Mouse (Mus musculus): ENCODE results near the gene Klhl29. TPM values are rescaled to one million over a fixed set of nuclear protein-coding genes. Genes with fewer than 3 reads are reported as not detected.

Gene Klhl29
- total RNA-seq, 2 experiments from 2014 or later = 2.1 to 3.3 TPM

GRCm38 (mm10) chr12:5257174-5257573 is 118.3 kb downstream of the Klhl29 start:
- DNase-seq = no peak
- intact Hi-C loops (cut with DNase I) = no loop called here

GRCm38 (mm10) chr12:5255079-5255478 is 120.4 kb downstream of the Klhl29 start:
- DNase-seq = no peak
- intact Hi-C loops (cut with DNase I) = no loop called here

- intact Hi-C loops (cut with DNase I) = no loop called here
- no peak for DNase-seq
These were observed 121.1 kb downstream of the Klhl29 start for GRCm38 (mm10) chr12:5254246-5254982.

GRCm38 (mm10) chr12:5253289-5254005 is 122.0 kb downstream of the Klhl29 start:
- DNase-seq = peak in 1 of 2 experiments; percentile 14
- intact Hi-C loops (cut with DNase I) = no loop called here

GRCm38 (mm10) chr12:5252569-5252968 is 122.9 kb downstream of the Klhl29 start:
- no peak for DNase-seq
- intact Hi-C loops (cut with DNase I) = no loop called here

GRCm38 (mm10) chr12:5250042-5250441 is 125.4 kb downstream of the Klhl29 start:
- DNase-seq = peak in 1 of 2 experiments; percentile 9
- intact Hi-C loops (cut with DNase I) = no loop called here

GRCm38 (mm10) chr12:5249068-5249467 is 126.4 kb downstream of the Klhl29 start:
- intact Hi-C loops (cut with DNase I) = loop anchor here (5.0 kb wide), 1 partner anchor 102 kb away; no protein-coding TSS in a partner anchor

GRCm38 (mm10) chr12:5247505-5247904 is 128.0 kb downstream of the Klhl29 start:
- intact Hi-C loops (cut with DNase I) = loop anchor here (5.0 kb wide), 1 partner anchor 100 kb away; no protein-coding TSS in a partner anchor
- no peak for DNase-seq

More at GRCm38 (mm10) chr12:5249068-5249467, 126.4 kb downstream of the Klhl29 start:
- DNase-seq = peak in 1 of 2 experiments; percentile 11

GRCm38 (mm10) chr12:5246721-5247341 is 128.7 kb downstream of the Klhl29 start:
- intact Hi-C loops (cut with DNase I) = loop anchor here (5.0 kb wide), 1 partner anchor 100 kb away; no protein-coding TSS in a partner anchor
- DNase-seq = no peak

- peak in 1 of 2 experiments; percentile 36 for DNase-seq
- intact Hi-C loops (cut with DNase I) = loop anchor here (5.0 kb wide), 1 partner anchor 99 kb away; no protein-coding TSS in a partner anchor
These were observed 129.3 kb downstream of the Klhl29 start for GRCm38 (mm10) chr12:5246193-5246621.

- peak; percentile 48 to 49 for DNase-seq
- intact Hi-C loops (cut with DNase I) = loop anchor here (5.0 kb wide), 1 partner anchor 98 kb away; no protein-coding TSS in a partner anchor
These were observed 130.3 kb downstream of the Klhl29 start for GRCm38 (mm10) chr12:5245207-5245597.

GRCm38 (mm10) chr12:5244431-5245206 is 130.9 kb downstream of the Klhl29 start:
- intact Hi-C loops (cut with DNase I) = loop anchor here (5.0 kb wide), 2 partner anchors 42 to 97 kb away; no protein-coding TSS in a partner anchor
- no peak for DNase-seq

GRCm38 (mm10) chr12:5243867-5244266 is 131.6 kb downstream of the Klhl29 start:
- DNase-seq = no peak
- intact Hi-C loops (cut with DNase I) = loop anchor here (5.0 kb wide), 1 partner anchor 42 kb away; no protein-coding TSS in a partner anchor

GRCm38 (mm10) chr12:5243449-5243848 is 132.0 kb downstream of the Klhl29 start:
- no peak for DNase-seq
- intact Hi-C loops (cut with DNase I) = loop anchor here (5.0 kb wide), 1 partner anchor 41 kb away; no protein-coding TSS in a partner anchor

- intact Hi-C loops (cut with DNase I) = loop anchor here (5.0 kb wide), 1 partner anchor 40 kb away; no protein-coding TSS in a partner anchor
- DNase-seq = no peak
These were observed 132.7 kb downstream of the Klhl29 start for GRCm38 (mm10) chr12:5242551-5243330.

GRCm38 (mm10) chr12:5239451-5240245 is 135.8 kb downstream of the Klhl29 start:
- peak in 1 of 2 experiments; percentile 6 for DNase-seq
- intact Hi-C loops (cut with DNase I) = loop anchor here (5.0 kb wide), 1 partner anchor 37 kb away; no protein-coding TSS in a partner anchor

GRCm38 (mm10) chr12:5237078-5237477 is 138.4 kb downstream of the Klhl29 start:
- peak in 1 of 2 experiments; percentile 39 for DNase-seq
- intact Hi-C loops (cut with DNase I) = no loop called here

- intact Hi-C loops (cut with DNase I) = no loop called here
These were observed 139.9 kb downstream of the Klhl29 start for GRCm38 (mm10) chr12:5235596-5235995.

More at GRCm38 (mm10) chr12:5235596-5235995, 139.9 kb downstream of the Klhl29 start:
- no peak for DNase-seq

All from gastrocnemius, postnatal 36 days (tissue).